Mouse (Mus musculus) gastrocnemius, postnatal 36 days (tissue): ENCODE results near the gene Sv2a. TPM values are rescaled to one million over a fixed set of nuclear protein-coding genes. Genes with fewer than 3 reads are reported as not detected.
"Not testable (repeated sequence)": the region's sequence is repeated elsewhere in the genome, so short reads cannot be mapped to it uniquely, and the experiment has no call there.

Experiments used
- DNase-seq, 2 experiments: peaks; one replicate each; pipeline ENCODE4 v3.0.0; 2022
- intact Hi-C: fragments of 180-260 bp; cut with DNase I; formaldehyde crosslinking; loops from one replicate; pipeline ENCODE4 v1.15.1; 2025
- microRNA-seq, 2 experiments: library from miRNA; unstranded; fragments of <30 nt; microRNA quantifications; one replicate each; pipeline ENCODE4 v1.2.0; 2021
- total RNA-seq, 2 experiments: library from RNA; stranded (reverse); gene quantifications; 2 replicates each; pipeline ENCODE4 v1.2.3; 2021

The Sv2a gene
- total RNA-seq, 2 experiments from 2014 or later, result 0.37 to 1.5 TPM

DNA sequence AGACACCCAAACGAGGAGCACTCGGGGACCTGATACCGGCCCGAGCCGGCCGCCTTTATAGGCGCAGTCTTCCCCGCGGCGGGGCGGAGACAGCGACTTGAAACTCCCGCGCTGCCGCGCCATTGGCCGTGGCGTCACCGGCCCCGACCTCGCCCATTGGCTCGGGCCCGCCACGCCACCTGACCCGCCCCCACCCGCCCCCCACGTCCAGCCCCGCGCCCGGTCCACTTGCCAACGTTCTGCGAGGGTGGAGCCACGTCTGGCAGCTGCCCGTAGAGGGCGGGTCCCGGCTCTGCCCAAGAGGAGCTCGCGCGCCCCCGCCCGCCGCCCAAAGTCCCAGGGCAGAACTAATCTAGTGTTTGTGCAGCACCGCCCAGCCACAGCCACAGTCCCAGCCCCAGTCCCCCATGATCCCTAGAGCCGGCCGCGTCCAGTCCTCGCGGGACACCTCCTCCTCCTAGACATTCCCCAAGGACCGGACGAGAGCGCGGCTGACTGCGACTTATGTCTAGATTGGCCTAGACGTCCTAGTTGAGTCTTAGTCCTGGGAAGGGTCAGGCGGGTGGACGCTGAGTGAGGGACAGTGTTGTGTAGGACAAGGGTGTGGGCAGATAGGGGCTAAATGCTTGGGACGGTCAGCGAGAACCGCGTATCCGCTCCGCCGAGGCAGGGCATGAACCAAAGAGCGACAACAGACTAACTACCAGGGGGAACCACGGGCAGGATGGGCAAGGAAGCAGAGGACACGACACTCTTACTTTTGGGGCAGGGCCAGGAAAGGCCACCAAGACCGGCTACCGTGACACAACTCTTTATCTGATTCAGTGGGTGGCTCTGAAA lies 58.2 kb downstream of the Sv2a start, which contains the start of gene Hist2h3c2:
Gene Hist2h3c2 (minus strand): TSS at position 174 of the 840 bp plus-strand sequence.
- peak in 1 of 2 experiments; percentile 49 for DNase-seq
- intact Hi-C loops, result not testable (repeated sequence)

GRCm38 (mm10) chr3:96239949-96240798 lies 59.2 kb downstream of the Sv2a start, which contains the start of gene Hist2h2aa2:
Gene Hist2h2aa2, minus strand, starts transcription at chr3:96240276.
- intact Hi-C loops, result not testable (repeated sequence)
- DNase-seq, result peak; percentile 93 to 98

DNA sequence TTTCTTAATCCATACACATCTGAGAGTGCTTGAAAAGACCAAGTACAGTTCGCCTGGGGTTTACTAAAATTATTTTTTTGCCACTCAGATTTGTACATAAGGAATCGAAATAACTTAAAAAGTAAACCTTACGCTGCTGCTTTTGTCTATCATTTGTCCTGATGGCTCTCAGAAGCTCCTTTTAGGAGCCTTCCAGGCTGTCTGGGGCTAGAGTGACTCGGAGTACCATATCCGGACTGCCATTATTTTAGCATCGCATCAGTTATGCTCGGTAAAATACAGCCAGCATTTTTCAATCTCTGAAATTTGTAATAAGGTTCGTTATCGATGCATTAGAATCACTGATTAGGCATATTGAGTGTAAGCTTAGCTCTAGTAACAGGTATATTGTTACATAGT lies 59.8 kb downstream of the Sv2a start:
- DNase-seq, result no peak
- intact Hi-C loops, result no loop called here

DNA sequence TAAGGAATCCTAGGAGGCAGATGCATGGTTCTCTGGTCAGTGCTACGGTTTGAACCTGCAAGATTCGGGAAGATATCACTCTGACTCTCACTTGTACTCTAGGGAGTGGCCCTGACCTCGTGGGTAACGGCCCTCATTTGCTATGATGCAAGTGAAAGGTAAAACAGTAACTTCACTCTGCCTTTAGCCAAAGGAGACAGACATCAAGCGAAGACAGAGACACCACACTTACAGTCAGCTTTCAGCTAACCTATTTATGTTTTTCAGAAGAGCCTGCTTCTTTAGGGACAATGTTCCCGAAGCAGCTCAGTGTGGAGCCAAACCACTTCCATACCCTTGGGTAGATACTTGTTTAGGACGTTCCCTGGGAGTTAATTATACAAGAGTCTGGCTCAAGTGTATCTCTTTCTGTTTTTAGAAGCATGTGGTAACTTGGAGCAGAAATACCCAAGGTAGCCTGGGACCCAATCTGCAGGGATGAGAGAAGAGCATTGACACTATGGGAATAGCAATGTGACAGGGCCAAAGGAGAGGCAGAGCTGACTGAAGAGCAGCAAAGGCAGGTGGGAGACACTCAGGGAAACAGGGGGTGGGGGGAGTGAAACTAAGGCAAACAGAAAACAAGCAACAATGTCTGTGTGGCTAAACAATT lies 63.1 kb downstream of the Sv2a start:
- DNase-seq, result no peak
- intact Hi-C loops, result no loop called here

Small RNA genes lying within 50 kb of the gene (microRNA-seq; reads per million reads assigned to microRNA genes)
- gene Gm44492 (0 to 0.74 reads per million in 2 experiments), gene Gm47311 (0 reads per million in 2 experiments)

Other genes starting within 250 kb of the Sv2a start
- gene Plekho1, start 185.2 kb upstream of the Sv2a start, total RNA-seq, result 10 to 100 TPM; 17.6 to 23.6 TPM
- gene Vps45, start 122.7 kb upstream of the Sv2a start, total RNA-seq, result 10 to 100 TPM; 13.4 to 17.5 TPM
- 10 to 100 TPM; 46.6 to 49.0 TPM for gene Otud7b, start 76.6 kb upstream of the Sv2a start, total RNA-seq
- gene Mtmr11, start 19.1 kb upstream of the Sv2a start, total RNA-seq, result 1 to 10 TPM; 1.6 to 2.3 TPM
- 10 to 100 TPM; 10.7 to 11.6 TPM for gene Sf3b4, start 8.8 kb upstream of the Sv2a start, total RNA-seq
- 10 to 100 TPM; 20.8 to 24.6 TPM for gene Bola1, start 38.6 kb downstream of the Sv2a start, total RNA-seq
- gene Hist2h2ab, start 38.7 kb downstream of the Sv2a start, total RNA-seq, result under 1 TPM in 1 of 2 experiments, not detected in 1; 0.92 TPM
- gene Hist2h2ac, start 39.7 kb downstream of the Sv2a start, total RNA-seq, result 10 to 100 TPM in 1 of 2 experiments, 1 to 10 TPM in 1; 9.9 to 10.3 TPM
- gene Hist2h2be, start 40.0 kb downstream of the Sv2a start, total RNA-seq, result 1 to 10 TPM; 4.5 to 5.3 TPM
- 1 to 10 TPM; 7.6 to 8.3 TPM for gene Hist2h3c2, start 58.0 kb downstream of the Sv2a start, total RNA-seq
- 100 to 1,000 TPM; 189 to 208 TPM for gene Hist2h2aa2, start 59.1 kb downstream of the Sv2a start, total RNA-seq
- gene Hist2h2aa1, start 64.3 kb downstream of the Sv2a start, total RNA-seq, result 1 to 10 TPM; 2.9 to 7.9 TPM
- not detected for gene Hist2h3c1, start 65.5 kb downstream of the Sv2a start, total RNA-seq
- 1 to 10 TPM; 5.9 to 6.8 TPM for gene Hist2h4, start 82.2 kb downstream of the Sv2a start, total RNA-seq
- 10 to 100 TPM; 26.9 to 33.5 TPM for gene Hist2h3b, start 87.5 kb downstream of the Sv2a start, total RNA-seq
- 10 to 100 TPM; 28.9 to 35.3 TPM for gene Hist2h2bb, start 88.6 kb downstream of the Sv2a start, total RNA-seq
- under 1 TPM; 0.10 to 0.30 TPM for gene Fcgr1, start 112.8 kb downstream of the Sv2a start, total RNA-seq